Mouse (Mus musculus) olfactory bulb, adult 2 months (tissue): ENCODE results near the gene Mfsd12. TPM values are rescaled to one million over a fixed set of nuclear protein-coding genes. Genes with fewer than 3 reads are reported as not detected.

Source experiments
- H3K27ac ChIP-seq: fragments of 200-500 bp; 2 replicates; pipeline ENCODE4 v1.5.1; 2012; ENCODE audit warnings: low read depth, low read length; ENCODE audit not compliant: insufficient read depth
- H3K4me1 ChIP-seq: fragments of 200-500 bp; 2 replicates; pipeline ENCODE4 v1.6.1; 2012; ENCODE audit warnings: low read length; ENCODE audit not compliant: control insufficient read depth, insufficient read depth
- H3K4me3 ChIP-seq: fragments of 200-500 bp; 2 replicates; pipeline ENCODE4 v1.5.1; 2012; ENCODE audit warnings: mild to moderate bottlenecking, low read depth, low read length, moderate library complexity; ENCODE audit not compliant: insufficient read depth
- CTCF ChIP-seq: fragments of 200-500 bp; IDR thresholded peaks from 2 replicates; pipeline ENCODE4 v1.5.1; 2012; ENCODE audit warnings: low read depth, mild to moderate bottlenecking, low read length, moderate library complexity; ENCODE audit not compliant: insufficient read depth
- POLR2A ChIP-seq: fragments of 200-500 bp; IDR thresholded peaks from 2 replicates; pipeline ENCODE4 v1.6.1; 2012; ENCODE audit warnings: mild to moderate bottlenecking, low read depth, low read length, moderate library complexity; ENCODE audit not compliant: insufficient read depth
- WGBS: fragments of 180-500 bp; shearing (Covaris S2); methylation state at CpG from one replicate; pipeline ENCODE4 v1.1.7; 2018; 5-methylcytosine and 5-hydroxymethylcytosine counted together
- polyA plus RNA-seq: library from polyadenylated mRNA; stranded (reverse); fragments of >200 nt; gene quantifications from 2 replicates; pipeline ENCODE4 v1.2.4, GENCODE M21; 2012; ENCODE audit warnings: low replicate concordance; ENCODE audit not compliant: missing spikeins, insufficient read depth, insufficient read length

Gene Mfsd12
- polyA plus RNA-seq, 1 experiment = not detected

GRCm38 (mm10) chr10:81349146-81349545 lies 8.1 kb upstream of the Mfsd12 start:
- TF ChIP-seq CTCF (no peak), POLR2A (no peak)
- WGBS = 22% methylated on average over 12 of the region's 12 CpGs

GRCm38 (mm10) chr10:81349961-81350350 lies 7.3 kb upstream of the Mfsd12 start:
- H3K4me3 ChIP-seq = peak overlapping the region; percentile 50
- 1% methylated on average over 29 of the region's 29 CpGs for WGBS
- H3K4me1 ChIP-seq = peaks cover 24% of the 10 kb centered on the region
- TF ChIP-seq CTCF = no peak
- no peak for TF ChIP-seq POLR2A
- no peak overlapping the region for H3K27ac ChIP-seq

More at GRCm38 (mm10) chr10:81349146-81349545, 8.1 kb upstream of the Mfsd12 start:
- no peak overlapping the region for H3K4me3 ChIP-seq
- peaks cover 17% of the 10 kb centered on the region for H3K4me1 ChIP-seq
- H3K27ac ChIP-seq = no peak overlapping the region

- Histone ChIP-seq H3K4me1 (peaks cover 27% of the 10 kb centered on the region), H3K27ac (0 out of 2 replicates have a peak within 1 kb of the TSS, but pooled peaks have one; percentile 48), H3K4me3 (peak within 1 kb of the TSS; percentile 61)
- peak; percentile 87 for TF ChIP-seq CTCF
- no peak for TF ChIP-seq POLR2A
- WGBS = under 1% methylated on average over 54 of the region's 54 CpGs
Measured at GRCm38 (mm10) chr10:81350351-81351063, 6.8 kb upstream of the Mfsd12 start, which contains the start of gene Hmg20b. Hmg20b (minus strand) TSS chr10:81350480.

- WGBS = 33% methylated on average over 9 of the region's 9 CpGs
- TF ChIP-seq POLR2A (no peak), CTCF (no peak)
- peaks cover 35% of the 10 kb centered on the region for H3K4me1 ChIP-seq
- H3K4me3 ChIP-seq = no peak overlapping the region
- no peak overlapping the region for H3K27ac ChIP-seq
Measured at GRCm38 (mm10) chr10:81351678-81352291, 5.5 kb upstream of the Mfsd12 start.

GRCm38 (mm10) chr10:81354738-81355477 lies 2.4 kb upstream of the Mfsd12 start:
- Histone ChIP-seq H3K4me1 (peaks cover 48% of the 10 kb centered on the region), H3K27ac (no peak overlapping the region), H3K4me3 (no peak overlapping the region)
- TF ChIP-seq POLR2A (no peak), CTCF (no peak)
- WGBS = 72% methylated on average over 9 of the region's 9 CpGs

GRCm38 (mm10) chr10:81355533-81355932 lies 1.8 kb upstream of the Mfsd12 start:
- Histone ChIP-seq H3K27ac (no peak overlapping the region), H3K4me3 (no peak overlapping the region), H3K4me1 (peaks cover 51% of the 10 kb centered on the region)
- WGBS = 83% methylated on average over 4 of the region's 4 CpGs
- TF ChIP-seq CTCF (no peak), POLR2A (no peak)

GRCm38 (mm10) chr10:81356352-81356990 lies 820 bp upstream of the Mfsd12 start:
- peak overlapping the region; percentile 74 for H3K27ac ChIP-seq
- TF ChIP-seq CTCF (no peak), POLR2A (no peak)
- peaks cover 59% of the 10 kb centered on the region for H3K4me1 ChIP-seq
- 0 out of 2 replicates have a peak overlapping the region, but pooled peaks have one; percentile 8 for H3K4me3 ChIP-seq
- 34% methylated on average over 12 of the region's 12 CpGs for WGBS

- TF ChIP-seq CTCF (no peak), POLR2A (no peak)
- no peak overlapping the region for H3K27ac ChIP-seq
- H3K4me1 ChIP-seq = peaks cover 59% of the 10 kb centered on the region
- WGBS = 29% methylated on average over 4 of the region's 4 CpGs
- peak overlapping the region; percentile 67 for H3K4me3 ChIP-seq
Measured at GRCm38 (mm10) chr10:81358209-81358608, 918 bp downstream of the Mfsd12 start.
